Mouse (Mus musculus): ENCODE measurements around the gene Vapb. TPM values are rescaled to one million over a fixed set of nuclear protein-coding genes. Genes with fewer than 3 reads are reported as not detected.

Gene Vapb
- total RNA-seq, 4 experiments from 2014 or later = 117 to 139 (median 129) TPM

- no peak for DNase-seq (ENCODE audit: low spot score in 2 of 2)
These were observed 2.9 kb upstream of the Vapb start for GRCm38 (mm10) chr2:173734426-173734825.

- no peak for DNase-seq (ENCODE audit: low spot score in 2 of 2)
These were observed 921 bp downstream of the Vapb start for GRCm38 (mm10) chr2:173738232-173738631.

- DNase-seq (ENCODE audit: low spot score in 2 of 2) = no peak
These were observed 1.8 kb downstream of the Vapb start for GRCm38 (mm10) chr2:173739107-173739506.

GRCm38 (mm10) chr2:173742090-173742489 is 4.8 kb downstream of the Vapb start:
- no peak for DNase-seq (ENCODE audit: low spot score in 2 of 2)

- DNase-seq (ENCODE audit: low spot score in 2 of 2) = no peak
These were observed 5.4 kb downstream of the Vapb start for GRCm38 (mm10) chr2:173742744-173743143.

GRCm38 (mm10) chr2:173744070-173744815 is 6.9 kb downstream of the Vapb start:
- DNase-seq (ENCODE audit: low spot score in 2 of 2) = no peak

GRCm38 (mm10) chr2:173748961-173749659 is 11.8 kb downstream of the Vapb start:
- no peak for DNase-seq (ENCODE audit: low spot score in 2 of 2)

- DNase-seq (ENCODE audit: low spot score in 2 of 2) = no peak
These were observed 18.3 kb downstream of the Vapb start for GRCm38 (mm10) chr2:173755433-173756144.

GRCm38 (mm10) chr2:173757624-173758155 is 20.4 kb downstream of the Vapb start:
- DNase-seq (ENCODE audit: low spot score in 2 of 2) = no peak

GRCm38 (mm10) chr2:173760607-173761006 is 23.3 kb downstream of the Vapb start:
- no peak for DNase-seq (ENCODE audit: low spot score in 2 of 2)

- no peak for DNase-seq (ENCODE audit: low spot score in 2 of 2)
These were observed 27.3 kb downstream of the Vapb start for GRCm38 (mm10) chr2:173764629-173765028.

- DNase-seq (ENCODE audit: low spot score in 2 of 2) = no peak
These were observed 30.8 kb downstream of the Vapb start for GRCm38 (mm10) chr2:173767959-173768595.

GRCm38 (mm10) chr2:173769183-173769582 is 31.9 kb downstream of the Vapb start:
- DNase-seq (ENCODE audit: low spot score in 2 of 2) = no peak

- DNase-seq (ENCODE audit: low spot score in 2 of 2) = no peak
These were observed 33.3 kb downstream of the Vapb start for GRCm38 (mm10) chr2:173770620-173771019.

GRCm38 (mm10) chr2:173771706-173772105 is 34.4 kb downstream of the Vapb start:
- no peak for DNase-seq (ENCODE audit: low spot score in 2 of 2)

- DNase-seq (ENCODE audit: low spot score in 2 of 2) = no peak
These were observed 38.2 kb downstream of the Vapb start for GRCm38 (mm10) chr2:173775556-173775955.

GRCm38 (mm10) chr2:173776108-173776507 is 38.8 kb downstream of the Vapb start:
- DNase-seq (ENCODE audit: low spot score in 2 of 2) = no peak

- no peak for DNase-seq (ENCODE audit: low spot score in 2 of 2)
These were observed 43.6 kb downstream of the Vapb start for GRCm38 (mm10) chr2:173780931-173781330.

- DNase-seq (ENCODE audit: low spot score in 2 of 2) = no peak
These were observed 47.1 kb downstream of the Vapb start for GRCm38 (mm10) chr2:173784366-173784765.

GRCm38 (mm10) chr2:173784884-173785283 is 47.6 kb downstream of the Vapb start:
- DNase-seq (ENCODE audit: low spot score in 2 of 2) = no peak
